Mouse (Mus musculus) stomach, postnatal 0 days (tissue): ENCODE results near the gene Mettl23.

Experiments
- CTCF ChIP-seq: IDR thresholded peaks from 2 replicates; pipeline ENCODE4 v1.5.1; 2016; ENCODE audit warnings: antibody characterized with exemption, low read depth, mild to moderate bottlenecking, moderate library complexity
- EP300 ChIP-seq: optimal IDR thresholded peaks from 2 replicates; pipeline ENCODE3; 2016; ENCODE audit warnings: antibody characterized with exemption

- TF ChIP-seq CTCF (no peak), EP300 (no peak)
These were observed 20.5 kb upstream of the Mettl23 start for GRCm38 (mm10) chr11:116822626-116823025.
